Mouse (Mus musculus): ENCODE results near the gene Flrt1.

DNA sequence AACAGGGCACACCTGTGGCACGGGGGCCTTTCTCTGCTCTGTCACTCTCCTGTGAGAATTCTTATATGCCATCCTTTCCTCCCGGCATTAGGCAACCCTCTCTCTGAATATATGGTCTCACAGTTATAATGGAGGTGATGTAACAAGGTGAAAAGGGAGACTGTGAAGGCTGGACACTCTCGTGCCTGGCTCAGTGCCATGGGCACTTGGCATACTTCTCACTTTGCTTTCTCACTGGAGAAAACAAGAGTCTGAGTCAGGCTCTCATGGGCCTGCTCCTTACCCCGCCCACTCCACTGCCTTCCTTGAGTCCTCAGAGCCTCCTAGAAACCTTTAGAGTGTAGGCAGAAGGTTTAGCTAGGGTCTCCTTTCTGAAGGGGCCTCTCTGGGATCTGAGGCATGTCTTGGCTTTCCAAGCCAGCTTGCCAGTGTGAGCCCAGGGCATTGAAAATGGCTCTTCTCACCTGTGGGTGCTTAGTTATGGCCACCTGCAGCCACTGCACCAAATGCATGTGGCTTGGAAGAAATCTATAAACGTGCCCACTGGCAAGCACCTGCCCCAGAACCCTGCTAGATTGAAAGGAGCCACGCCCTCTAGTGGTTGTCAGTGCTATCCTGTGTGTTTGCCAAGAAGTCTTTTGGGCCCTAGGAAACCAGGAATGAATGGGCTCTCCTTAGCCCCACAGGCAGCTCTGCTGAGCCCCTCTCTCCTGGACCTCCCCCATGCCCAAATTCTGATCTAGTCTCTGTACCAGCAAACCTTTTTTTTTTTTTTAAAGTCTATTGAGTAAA, 2.8 kb upstream of the Flrt1 start:
- no peak for TF ChIP-seq POLR2A (IDR thresholded peaks at IDR 0.05; ENCODE audit: control insufficient read depth, extremely low read depth, insufficient read depth, low read length, poor library complexity)
- 0 out of 2 replicates have a peak, but pooled peaks have one; percentile 38 for TF ChIP-seq CTCF (IDR thresholded peaks at IDR 0.05; ENCODE audit: borderline replicate concordance, control insufficient read depth, extremely low read depth, insufficient read depth, low read length, poor library complexity)
